Mouse (Mus musculus) CD4-positive, CD25-positive, alpha-beta regulatory T cell, adult 9 weeks (primary cell): ENCODE data around the gene Kif23. TPM values are rescaled to one million over a fixed set of nuclear protein-coding genes. Genes with fewer than 3 reads are reported as not detected.

Experiments used
- polyA plus RNA-seq: library from polyadenylated mRNA; unstranded; fragments of 100-300 nt; shearing (Covaris generic); gene quantifications from one replicate; pipeline ENCODE4 v1.2.1, GENCODE M21; 2017

Kif23 gene
- 12.1 TPM for polyA plus RNA-seq

GRCm38 (mm10) chr9:61946623-61947401 is at the start of gene Kif23:
Gene Kif23, minus strand, starts transcription at chr9:61946774.

GRCm38 (mm10) chr9:61914203-61914916 is 32.2 kb downstream of the Kif23 start, which contains the start of gene Rplp1:
Gene Rplp1, minus strand, starts transcription at chr9:61914542.

Other genes starting within 250 kb of the Kif23 start
- gene Rplp1, start 32.2 kb downstream of the Kif23 start, polyA plus RNA-seq = 2,325 TPM
- gene Paqr5, start 80.1 kb upstream of the Kif23 start, polyA plus RNA-seq = 0.09 TPM
- gene Glce, start 175.9 kb upstream of the Kif23 start, polyA plus RNA-seq = 11.0 TPM